Mouse (Mus musculus) hindbrain, embryonic 12.5 days (tissue): ENCODE measurements around the gene Cul7. TPM values are rescaled to one million over a fixed set of nuclear protein-coding genes. Genes with fewer than 3 reads are reported as not detected.

Experiments
- ATAC-seq: fragments of 200-750 bp; cut with Nextera tagmentation; 2 replicates; pipeline ENCODE4 v1.8.0; 2017; ENCODE audit warnings: moderate TSS enrichment; ENCODE audit not compliant: low FRiP score
- H3K27ac ChIP-seq: fragments of 300-500 bp; sonication (generic); 2 replicates; pipeline ENCODE4 v1.5.1; 2016; ENCODE audit warnings: mild to moderate bottlenecking
- H3K27me3 ChIP-seq: fragments of 300-500 bp; sonication (generic); 2 replicates; pipeline ENCODE4 v1.6.1; 2016; ENCODE audit warnings: mild to moderate bottlenecking
- H3K36me3 ChIP-seq: fragments of 300-500 bp; sonication (generic); 2 replicates; pipeline ENCODE4 v1.6.1; 2016; ENCODE audit warnings: mild to moderate bottlenecking
- H3K4me1 ChIP-seq: fragments of 300-500 bp; sonication (generic); 2 replicates; pipeline ENCODE4 v1.6.1; 2016
- H3K4me2 ChIP-seq: fragments of 300-500 bp; sonication (generic); replicated peaks from 2 replicates; pipeline ENCODE4 v1.6.1; 2016; ENCODE audit warnings: mild to moderate bottlenecking
- H3K4me3 ChIP-seq: fragments of 300-500 bp; sonication (generic); 2 replicates; pipeline ENCODE4 v1.5.1; 2016; ENCODE audit warnings: mild to moderate bottlenecking
- H3K9ac ChIP-seq: fragments of 300-500 bp; sonication (generic); 2 replicates; pipeline ENCODE4 v1.6.1; 2016; ENCODE audit warnings: mild to moderate bottlenecking, moderate library complexity
- H3K9me3 ChIP-seq: fragments of 300-500 bp; sonication (generic); replicated peaks from 2 replicates; pipeline ENCODE4 v1.6.1; 2016; ENCODE audit warnings: mild to moderate bottlenecking
- WGBS: fragments of 180-500 bp; shearing (Covaris S2); methylation state at CpG from one replicate; pipeline ENCODE4 v1.1.7; 2016; 5-methylcytosine and 5-hydroxymethylcytosine counted together
- polyA plus RNA-seq: library from polyadenylated mRNA; unstranded; fragments of >200 nt; fragmentation: Nextera tagmentation; extraction: Ambion mirVana; gene quantifications from 2 replicates; pipeline ENCODE4 v1.2.1, GENCODE M21; 2016

Gene Cul7
- polyA plus RNA-seq, 1 experiment from 2014 or later, result 52.1 TPM

- Histone ChIP-seq H3K27me3 (no peaks in the 10 kb centered on the region), H3K9ac (0 out of 2 replicates have a peak overlapping the region, but pooled peaks have one; percentile 55), H3K4me1 (peaks cover 75% of the 10 kb centered on the region), H3K27ac (peak overlapping the region; percentile 87), H3K36me3 (no peaks in the 10 kb centered on the region), H3K4me2 (peak overlapping the region; percentile 34), H3K4me3 (no peak overlapping the region), H3K9me3 (no peaks in the 10 kb centered on the region)
- 6% methylated on average over 6 of the region's 6 CpGs for WGBS
- ATAC-seq, result no peak
Measured at GRCm38 (mm10) chr17:46618394-46618768, 31.8 kb upstream of the Cul7 start.

GRCm38 (mm10) chr17:46618769-46619682 lies 31.1 kb upstream of the Cul7 start:
- Histone ChIP-seq H3K36me3 (no peaks in the 10 kb centered on the region), H3K9ac (peak overlapping the region; percentile 55), H3K9me3 (no peaks in the 10 kb centered on the region), H3K27me3 (no peaks in the 10 kb centered on the region), H3K4me3 (peak overlapping the region; percentile 1; the same call in 1 of the 2 replicates), H3K27ac (peak overlapping the region; percentile 87), H3K4me1 (peaks cover 75% of the 10 kb centered on the region), H3K4me2 (peak overlapping the region; percentile 34)
- peak; percentile 18; the same call in 1 of the 2 replicates for ATAC-seq
- WGBS, result 4% methylated on average over 27 of the region's 27 CpGs

- no peaks in the 10 kb centered on the region for H3K36me3 ChIP-seq
- no peak for ATAC-seq
- peaks cover 82% of the 10 kb centered on the region for H3K4me1 ChIP-seq
- no peaks in the 10 kb centered on the region for H3K27me3 ChIP-seq
- 26% methylated on average over 16 of the region's 16 CpGs for WGBS
- H3K27ac ChIP-seq, result peak overlapping the region; percentile 87
- H3K9ac ChIP-seq, result peak overlapping the region; percentile 55; the same call in 1 of the 2 replicates
- peak overlapping the region; percentile 34 for H3K4me2 ChIP-seq
- no peak overlapping the region for H3K4me3 ChIP-seq
- H3K9me3 ChIP-seq, result no peaks in the 10 kb centered on the region
Measured at GRCm38 (mm10) chr17:46619683-46620357, 30.3 kb upstream of the Cul7 start.

GRCm38 (mm10) chr17:46621324-46621723 lies 28.8 kb upstream of the Cul7 start:
- 66% methylated on average over 15 of the region's 15 CpGs for WGBS

GRCm38 (mm10) chr17:46622269-46622668 lies 27.9 kb upstream of the Cul7 start:
- Histone ChIP-seq H3K36me3 (no peaks in the 10 kb centered on the region), H3K4me3 (no peak overlapping the region), H3K4me1 (peaks cover 89% of the 10 kb centered on the region), H3K9me3 (no peaks in the 10 kb centered on the region), H3K4me2 (no peak overlapping the region), H3K27me3 (no peaks in the 10 kb centered on the region), H3K27ac (no peak overlapping the region; the same call in 1 of the 2 replicates), H3K9ac (no peak overlapping the region)
- WGBS, result 82% methylated on average over 11 of the region's 11 CpGs
- no peak for ATAC-seq

More at GRCm38 (mm10) chr17:46621324-46621723, 28.8 kb upstream of the Cul7 start:
- Histone ChIP-seq H3K9me3 (no peaks in the 10 kb centered on the region), H3K27me3 (no peaks in the 10 kb centered on the region), H3K9ac (no peak overlapping the region), H3K4me3 (no peak overlapping the region), H3K36me3 (no peaks in the 10 kb centered on the region), H3K4me2 (no peak overlapping the region), H3K27ac (peak overlapping the region; percentile 60; the same call in 1 of the 2 replicates), H3K4me1 (peaks cover 87% of the 10 kb centered on the region)
- no peak for ATAC-seq

GRCm38 (mm10) chr17:46623819-46624557 lies 26.1 kb upstream of the Cul7 start:
- 0 out of 2 replicates have a peak overlapping the region, but pooled peaks have one; percentile 15 for H3K4me2 ChIP-seq
- no peaks in the 10 kb centered on the region for H3K27me3 ChIP-seq
- peaks cover 82% of the 10 kb centered on the region for H3K4me1 ChIP-seq
- H3K4me3 ChIP-seq, result no peak overlapping the region
- no peaks in the 10 kb centered on the region for H3K9me3 ChIP-seq
- H3K9ac ChIP-seq, result peak overlapping the region; percentile 28; the same call in 1 of the 2 replicates
- WGBS, result 29% methylated on average over 10 of the region's 10 CpGs
- no peaks in the 10 kb centered on the region for H3K36me3 ChIP-seq
- peak overlapping the region; percentile 40 for H3K27ac ChIP-seq
- ATAC-seq, result no peak

- 0 out of 2 replicates have a peak overlapping the region, but pooled peaks have one; percentile 15 for H3K4me2 ChIP-seq
Measured at GRCm38 (mm10) chr17:46624598-46624997, 25.5 kb upstream of the Cul7 start.

GRCm38 (mm10) chr17:46627409-46627808 lies 22.7 kb upstream of the Cul7 start:
- H3K9me3 ChIP-seq, result no peaks in the 10 kb centered on the region
- no peak for ATAC-seq
- H3K27me3 ChIP-seq, result no peaks in the 10 kb centered on the region
- H3K36me3 ChIP-seq, result peaks cover 14% of the 10 kb centered on the region
- peaks cover 70% of the 10 kb centered on the region for H3K4me1 ChIP-seq
- H3K4me2 ChIP-seq, result peak overlapping the region; percentile 84
- WGBS, result 57% methylated on average over 6 of the region's 6 CpGs
- H3K4me3 ChIP-seq, result peak overlapping the region; percentile 94
- peak overlapping the region; percentile 95 for H3K9ac ChIP-seq
- H3K27ac ChIP-seq, result no peak overlapping the region

More at GRCm38 (mm10) chr17:46624598-46624997, 25.5 kb upstream of the Cul7 start:
- ATAC-seq, result no peak
- H3K27ac ChIP-seq, result peak overlapping the region; percentile 23; the same call in 1 of the 2 replicates
- H3K4me1 ChIP-seq, result peaks cover 78% of the 10 kb centered on the region
- WGBS, result 60% methylated on average over 12 of the region's 12 CpGs
- no peaks in the 10 kb centered on the region for H3K9me3 ChIP-seq
- no peak overlapping the region for H3K4me3 ChIP-seq
- H3K36me3 ChIP-seq, result no peaks in the 10 kb centered on the region
- no peaks in the 10 kb centered on the region for H3K27me3 ChIP-seq
- peak overlapping the region; percentile 28; the same call in 1 of the 2 replicates for H3K9ac ChIP-seq

GRCm38 (mm10) chr17:46628471-46628790 lies 21.7 kb upstream of the Cul7 start:
- H3K9ac ChIP-seq, result peak overlapping the region; percentile 95
- WGBS, result under 1% methylated on average over 13 of the region's 13 CpGs
- peak overlapping the region; percentile 96 for H3K27ac ChIP-seq
- peak; percentile 9; the same call in 1 of the 2 replicates for ATAC-seq
- no peaks in the 10 kb centered on the region for H3K27me3 ChIP-seq
- H3K9me3 ChIP-seq, result no peaks in the 10 kb centered on the region
- peaks cover 24% of the 10 kb centered on the region for H3K36me3 ChIP-seq
- peak overlapping the region; percentile 94 for H3K4me3 ChIP-seq
- peaks cover 59% of the 10 kb centered on the region for H3K4me1 ChIP-seq
- peak overlapping the region; percentile 84 for H3K4me2 ChIP-seq

GRCm38 (mm10) chr17:46628791-46629684 lies 21.1 kb upstream of the Cul7 start, which contains the start of gene Ptk7:
Gene Ptk7 (minus strand): TSS chr17:46629504.
- under 1% methylated on average over 70 of the region's 90 CpGs for WGBS
- H3K4me1 ChIP-seq, result peaks cover 53% of the 10 kb centered on the region

More at GRCm38 (mm10) chr17:46628791-46629684, 21.1 kb upstream of the Cul7 start, which contains the start of gene Ptk7:
- Histone ChIP-seq H3K4me2 (peak within 1 kb of the TSS; percentile 84), H3K4me3 (peak within 1 kb of the TSS; percentile 94), H3K27ac (peak within 1 kb of the TSS; percentile 96), H3K9me3 (no peaks in the 10 kb centered on the region), H3K36me3 (peaks cover 28% of the 10 kb centered on the region), H3K9ac (peak within 1 kb of the TSS; percentile 95), H3K27me3 (no peaks in the 10 kb centered on the region)
- peak; percentile 75 for ATAC-seq
